Mouse (Mus musculus): ENCODE data around the gene Rbm8a. TPM values are rescaled to one million over a fixed set of nuclear protein-coding genes. Genes with fewer than 3 reads are reported as not detected.

Rbm8a gene
- total RNA-seq, 2 experiments from 2014 or later, result 36.5 to 37.2 TPM

DNA sequence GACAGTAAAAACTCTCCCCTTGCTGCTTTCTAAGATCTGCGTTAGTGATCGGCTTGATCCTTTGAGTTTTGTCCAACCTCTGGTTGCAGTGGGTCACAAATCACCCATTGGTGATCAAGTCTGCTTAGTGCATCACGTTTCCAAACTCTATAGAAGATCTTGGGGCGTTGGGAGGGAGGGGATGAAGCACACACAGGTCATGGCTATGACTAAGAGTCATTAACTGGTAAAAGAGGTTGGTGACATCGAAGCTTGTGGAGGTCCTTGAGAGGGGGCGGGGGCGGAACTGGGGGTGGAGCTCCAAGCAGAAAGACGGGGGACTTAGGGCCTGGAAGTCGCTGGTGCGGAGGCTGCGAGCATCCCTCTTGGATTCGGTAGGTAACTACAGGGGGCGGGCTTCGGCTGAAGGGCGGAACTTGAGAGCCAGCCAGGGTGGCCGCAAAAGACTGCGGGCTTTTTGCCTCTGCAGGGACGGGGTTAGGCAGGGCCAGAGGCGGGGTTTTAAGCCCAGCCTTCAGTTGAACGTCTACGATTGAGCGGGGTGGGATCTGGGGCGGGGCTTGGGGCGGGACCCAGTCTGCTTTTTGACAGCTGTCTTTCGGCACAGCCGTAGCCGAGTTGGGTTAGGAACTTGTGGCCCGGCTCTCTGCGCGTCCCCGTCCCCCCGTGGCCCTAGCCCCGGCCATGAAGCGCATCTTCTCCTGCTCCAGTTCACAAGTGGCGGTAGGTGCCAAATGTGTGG, 40.2 kb downstream of the Rbm8a start, which contains the start of gene Ankrd35:
Gene Ankrd35 (plus strand): TSS at position 405 of the 742 bp plus-strand sequence.
- DNase-seq, result peak; percentile 82 to 89

- DNase-seq, result no peak
These were observed 41.8 kb downstream of the Rbm8a start for GRCm38 (mm10) chr3:96671519-96671918.

GRCm38 (mm10) chr3:96673514-96673913, 43.8 kb downstream of the Rbm8a start:
- DNase-seq, result no peak

DNA sequence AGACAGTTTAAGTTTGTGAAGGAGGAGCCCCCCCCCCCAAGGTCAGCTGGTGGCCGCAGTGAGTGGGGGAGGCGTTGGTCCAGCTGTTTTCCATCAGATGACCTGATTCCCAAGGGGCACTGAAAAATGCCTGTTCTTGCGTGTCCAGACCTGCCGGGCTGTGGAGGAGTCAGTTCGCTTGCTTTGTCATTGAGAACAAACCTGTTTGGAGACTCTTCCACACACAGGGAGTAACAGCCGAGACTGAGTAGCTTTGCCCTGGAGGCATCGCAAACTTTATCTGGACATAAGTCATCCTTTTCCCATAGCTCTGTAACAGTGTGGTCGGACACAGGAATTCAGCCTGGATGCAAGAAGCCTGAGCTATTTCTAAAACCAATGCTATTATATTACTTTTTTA, 44.7 kb downstream of the Rbm8a start:
- no peak for DNase-seq

DNA sequence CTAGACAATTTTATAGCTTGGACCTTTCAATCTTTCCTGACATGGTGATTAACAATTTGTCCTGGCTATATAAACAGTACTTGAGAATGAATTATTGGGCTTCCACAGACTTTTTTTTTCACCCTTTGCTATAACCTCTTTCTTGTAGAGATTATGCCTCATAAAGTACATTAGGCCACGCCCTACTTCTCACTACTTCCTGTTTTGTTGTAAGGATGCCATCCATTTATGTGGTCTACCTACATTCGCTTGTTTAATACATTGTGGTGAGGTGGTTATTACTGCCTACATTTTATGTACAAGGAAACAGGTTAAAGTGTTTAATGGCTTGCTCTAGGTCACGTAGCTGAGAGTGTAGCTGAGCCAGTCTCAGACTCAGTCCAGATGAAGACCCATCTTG, 45.4 kb downstream of the Rbm8a start:
- DNase-seq, result no peak

DNA sequence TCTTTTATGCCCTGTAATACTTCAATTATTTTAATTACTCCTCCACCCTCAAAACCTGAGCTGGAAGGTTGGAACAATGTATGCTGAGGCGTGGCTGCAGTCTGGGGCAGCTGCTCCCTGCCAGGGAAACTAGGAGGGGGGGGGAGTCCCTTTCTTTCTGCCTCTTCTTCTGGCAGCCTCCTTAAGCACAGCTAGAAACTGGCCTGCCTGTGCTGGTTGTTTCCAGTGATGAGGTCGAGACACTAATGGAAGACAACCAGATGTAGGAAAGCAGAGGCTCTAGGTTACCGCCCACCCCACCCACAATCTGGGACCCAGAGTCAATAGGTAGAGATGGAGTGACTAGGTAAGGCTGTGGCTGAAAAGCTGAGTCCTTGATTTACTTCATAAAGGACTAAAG, 46.0 kb downstream of the Rbm8a start:
- no peak for DNase-seq

DNA sequence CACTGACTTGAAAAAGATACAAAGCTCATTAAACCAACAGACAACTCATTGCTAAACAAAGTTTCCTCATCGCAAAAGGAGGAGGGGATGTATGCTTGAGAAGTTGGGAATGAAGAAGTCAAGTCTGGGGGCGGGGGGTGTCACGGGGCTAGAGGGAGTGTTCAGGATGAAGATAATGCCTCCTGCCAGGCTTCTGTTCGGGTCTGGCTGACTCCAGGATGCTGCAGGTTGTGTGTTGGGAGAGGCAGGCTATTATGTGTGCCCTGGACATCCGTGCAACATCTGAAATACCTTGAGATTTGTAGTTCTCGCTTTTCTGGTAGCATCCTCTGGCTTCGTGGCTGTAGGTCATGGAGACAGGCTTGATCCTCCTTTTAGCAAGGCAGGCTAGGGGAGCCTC, 48.7 kb downstream of the Rbm8a start:
- DNase-seq, result no peak

GRCm38 (mm10) chr3:96679159-96679674, 49.5 kb downstream of the Rbm8a start:
- DNase-seq, result no peak

- DNase-seq, result no peak
These were observed 50.7 kb downstream of the Rbm8a start for GRCm38 (mm10) chr3:96680269-96680956.

Other genes with a start within 250 kb of the Rbm8a start
- gene BC107364, start 177.6 kb upstream of the Rbm8a start, total RNA-seq (2021), result not detected
- 100 to 1,000 TPM; 279 to 290 TPM for gene Hfe2, start 104.8 kb upstream of the Rbm8a start, total RNA-seq (2021)
- gene Txnip, start 72.0 kb upstream of the Rbm8a start, total RNA-seq (2021), result 100 to 1,000 TPM; 435 to 530 TPM
- gene Gm16253, start 52.9 kb upstream of the Rbm8a start, total RNA-seq (2021), result 1 to 10 TPM; 1.6 to 1.9 TPM
- 10 to 100 TPM; 26.7 to 30.5 TPM for gene Polr3gl, start 35.8 kb upstream of the Rbm8a start, total RNA-seq (2021)
- gene Ankrd34a, start 33.3 kb upstream of the Rbm8a start, total RNA-seq (2021), result 1 to 10 TPM in 1 of 2 experiments, under 1 TPM in 1; 0.59 to 1.4 TPM
- gene Lix1l, start 28.8 kb upstream of the Rbm8a start, total RNA-seq (2021), result 10 to 100 TPM; 24.4 to 27.4 TPM
- 10 to 100 TPM; 32.7 to 36.3 TPM for gene Pex11b, start 5.4 kb downstream of the Rbm8a start, total RNA-seq (2021)
- gene Gm42957, start 5.5 kb downstream of the Rbm8a start, total RNA-seq (2021), result under 1 TPM in 1 of 2 experiments, not detected in 1; 0.18 TPM
- gene Itga10, start 15.7 kb downstream of the Rbm8a start, total RNA-seq (2021), result under 1 TPM; 0.62 to 0.69 TPM
- 1 to 10 TPM; 1.2 to 1.3 TPM for gene Ankrd35, start 40.2 kb downstream of the Rbm8a start, total RNA-seq (2021)
- 10 to 100 TPM; 13.4 to 15.3 TPM for gene Pias3, start 66.5 kb downstream of the Rbm8a start, total RNA-seq (2021)
- gene Nudt17, start 78.6 kb downstream of the Rbm8a start, total RNA-seq (2021), result 1 to 10 TPM; 2.7 to 5.3 TPM
- 10 to 100 TPM; 23.1 to 26.1 TPM for gene Polr3c, start 97.7 kb downstream of the Rbm8a start, total RNA-seq (2021)
- gene Rnf115, start 97.7 kb downstream of the Rbm8a start, total RNA-seq (2021), result 10 to 100 TPM; 22.5 to 22.6 TPM
- not detected for gene Pdzk1, start 199.4 kb downstream of the Rbm8a start, total RNA-seq (2021)
- gene Cd160, start 199.4 kb downstream of the Rbm8a start, total RNA-seq (2021), result not detected